Comparison of ENCODE assay signal across 9 mouse cellular contexts in genomic region chr19:25574981-25575814, GRCm38 (mm10). TPM values are rescaled to one million over a fixed set of nuclear protein-coding genes. Genes with fewer than 3 reads are reported as not detected.
DNase-seq lines count a peak whose midpoint lies in the region; ATAC-seq and TF ChIP-seq lines count a peak whose summit lies in the region.
"Had no signal": no experiment of that assay in that cellular context is flagged by ENCODE, and none has a peak within 500 bp of the region (broad histone marks: within the 10 kb centered on the region; RNA-seq: fewer than 3 reads in every experiment).

No protein-coding gene starts in this region.

- no peak overlapping the region for H3K4me2 ChIP-seq in liver, postnatal 0 days (ENCODE audit: low read depth, low read length)
- H3K4me2 ChIP-seq in embryonic facial prominence, embryonic 13.5 days, result peak overlapping the region; percentile 39
- peak overlapping the region; percentile 38 for H3K4me2 ChIP-seq in intestine, postnatal 0 days (replicated peaks; ENCODE audit: low read depth)
- H3K4me2 ChIP-seq in neural tube, embryonic 15.5 days, result 0 out of 2 replicates have a peak overlapping the region, but pooled peaks have one; percentile 19

- 12% methylated on average over 17 of the region's 17 CpGs for WGBS in liver, postnatal 0 days (ENCODE audit: insufficient replicate concordance)
- WGBS in embryonic facial prominence, embryonic 13.5 days, result 2% methylated on average over 17 of the region's 17 CpGs
- WGBS in intestine, postnatal 0 days, result 7% methylated on average over 17 of the region's 17 CpGs
- 9% methylated on average over 17 of the region's 17 CpGs for WGBS in neural tube, embryonic 15.5 days

- H3K4me1 ChIP-seq in liver, postnatal 0 days (ENCODE audit: insufficient read depth), result no peaks in the 10 kb centered on the region
- H3K4me1 ChIP-seq in embryonic facial prominence, embryonic 13.5 days, result peaks cover 17% of the 10 kb centered on the region
- H3K4me1 ChIP-seq in intestine, postnatal 0 days (replicated peaks; ENCODE audit: control insufficient read depth, insufficient read depth, low read length), result 0 out of 2 replicates have a peak, but pooled peaks cover 4% of the 10 kb centered on the region
- peaks cover 9% of the 10 kb centered on the region for H3K4me1 ChIP-seq in neural tube, embryonic 15.5 days

- no peak overlapping the region for H3K9ac ChIP-seq in liver, postnatal 0 days (replicated peaks)
- no peak overlapping the region for H3K9ac ChIP-seq in embryonic facial prominence, embryonic 13.5 days
- no peak overlapping the region for H3K9ac ChIP-seq in intestine, postnatal 0 days (ENCODE audit: low read depth, low read length)
- H3K9ac ChIP-seq in neural tube, embryonic 15.5 days (replicated peaks), result no peak overlapping the region

- TF ChIP-seq CTCF in liver, postnatal 0 days (IDR thresholded peaks at IDR 0.05; ENCODE audit: low read depth), result no peak
- no peak for TF ChIP-seq CTCF in intestine, postnatal 0 days (IDR thresholded peaks at IDR 0.05; ENCODE audit: low read depth)

- no peaks in the 10 kb centered on the region for H3K36me3 ChIP-seq in liver, postnatal 0 days (replicated peaks; ENCODE audit: insufficient read depth, low read length)
- H3K36me3 ChIP-seq in embryonic facial prominence, embryonic 13.5 days, result no peaks in the 10 kb centered on the region
- no peaks in the 10 kb centered on the region for H3K36me3 ChIP-seq in intestine, postnatal 0 days (ENCODE audit: control insufficient read depth, insufficient read depth)
- no peaks in the 10 kb centered on the region for H3K36me3 ChIP-seq in neural tube, embryonic 15.5 days
- H3K36me3 ChIP-seq: G1E had no signal

- no peaks in the 10 kb centered on the region for H3K9me3 ChIP-seq in liver, postnatal 0 days (ENCODE audit: low read length)
- no peaks in the 10 kb centered on the region for H3K9me3 ChIP-seq in embryonic facial prominence, embryonic 13.5 days
- H3K9me3 ChIP-seq in intestine, postnatal 0 days (ENCODE audit: control insufficient read depth), result no peaks in the 10 kb centered on the region
- no peaks in the 10 kb centered on the region for H3K9me3 ChIP-seq in neural tube, embryonic 15.5 days (replicated peaks)

- peaks cover 19% of the 10 kb centered on the region; the same call in 1 of the 2 replicates for H3K27me3 ChIP-seq in liver, postnatal 0 days (ENCODE audit: insufficient read depth, low read length)
- H3K27me3 ChIP-seq in embryonic facial prominence, embryonic 13.5 days, result peaks cover 79% of the 10 kb centered on the region
- H3K27me3 ChIP-seq in intestine, postnatal 0 days (replicated peaks; ENCODE audit: control insufficient read depth, insufficient read depth, low read length), result 0 out of 2 replicates have a peak, but pooled peaks cover 3% of the 10 kb centered on the region
- H3K27me3 ChIP-seq in neural tube, embryonic 15.5 days (replicated peaks), result peaks cover 35% of the 10 kb centered on the region

- no peak for TF ChIP-seq EP300 in liver, postnatal 0 days (IDR thresholded peaks at IDR 0.05; ENCODE audit: low read depth)

- no peak overlapping the region for H3K27ac ChIP-seq in liver, postnatal 0 days (ENCODE audit: low read depth)
- no peak overlapping the region for H3K27ac ChIP-seq in embryonic facial prominence, embryonic 13.5 days
- H3K27ac ChIP-seq in intestine, postnatal 0 days (ENCODE audit: low read depth, low read length), result 0 out of 2 replicates have a peak overlapping the region, but pooled peaks have one; percentile 35
- H3K27ac ChIP-seq in neural tube, embryonic 15.5 days (replicated peaks), result no peak overlapping the region

- ATAC-seq in liver, postnatal 0 days, result no peak
- 0 out of 2 replicates have a peak, but pooled peaks have one; percentile 20 for ATAC-seq in embryonic facial prominence, embryonic 13.5 days (ENCODE audit: insufficient number of reproducible peaks, insufficient read depth, low FRiP score, low TSS enrichment, low read depth)
- peak; percentile 69 for ATAC-seq in intestine, postnatal 0 days
- ATAC-seq in neural tube, embryonic 15.5 days (ENCODE audit: low FRiP score), result no peak

- peak; percentile 12 for DNase-seq in liver
- no peak for DNase-seq in liver, postnatal 0 days
- DNase-seq in adrenal gland, postnatal 14 days, result no peak
- DNase-seq in left cerebral cortex, adult 9 months (ENCODE audit: low spot score in 2 of 2), result no peak

- H3K4me3 ChIP-seq in liver, postnatal 0 days (ENCODE audit: low read depth, low read length), result no peak overlapping the region
- H3K4me3 ChIP-seq in embryonic facial prominence, embryonic 13.5 days, result no peak overlapping the region
- no peak overlapping the region for H3K4me3 ChIP-seq in intestine, postnatal 0 days (ENCODE audit: low read depth, low read length)
- 0 out of 2 replicates have a peak overlapping the region, but pooled peaks have one; percentile 5 for H3K4me3 ChIP-seq in neural tube, embryonic 15.5 days (replicated peaks)

RNA-seq across cellular contexts. Expression of gene Dmrt3, which starts 34.9 kb away (rescaled TPM):
- polyA plus RNA-seq in liver, postnatal 0 days (2015; fragmentation: Nextera tagmentation; extraction: Ambion mirVana), result not detected in 2 replicates
- polyA plus RNA-seq in embryonic facial prominence, embryonic 13.5 days (2015; fragmentation: Nextera tagmentation; extraction: Ambion mirVana), result 1.8 and 2.6 TPM in 2 replicates
- polyA plus RNA-seq in intestine, postnatal 0 days (2015; fragmentation: Nextera tagmentation; extraction: Ambion mirVana), result 0.08 TPM in 1 of 2 replicates, not detected in the other
- polyA plus RNA-seq in neural tube, embryonic 15.5 days (2015; fragmentation: Nextera tagmentation; extraction: Ambion mirVana), result 1.8 and 1.9 TPM in 2 replicates
- total RNA-seq in adrenal gland, postnatal 14 days (2021), result not detected in 2 replicates
- total RNA-seq: left cerebral cortex, adult 8-10 months had no signal
- polyA plus RNA-seq: G1E had no signal

Comparison
In these comparisons a context has a peak if more than half of its experiments do, and no peak if none do; other contexts are left out.
1. ATAC-seq: peak in embryonic facial prominence, embryonic 13.5 days (single experiment) and intestine, postnatal 0 days (single experiment); none in liver, postnatal 0 days (single experiment) and neural tube, embryonic 15.5 days (single experiment).